8 mouse cellular contexts compared by ENCODE assay signal in genomic region chr6:31095943-31096714, GRCm38 (mm10).
DNase-seq lines count a peak whose midpoint lies in the region; ATAC-seq lines count a peak whose summit lies in the region.

No protein-coding gene starts in this region.

- DNase-seq in cerebellum, postnatal 36 days = peak; percentile 68 to 81
- peak; percentile 68 to 69 for DNase-seq in heart, adult 9 months (ENCODE audit: low spot score in 2 of 2)
- DNase-seq in c-Kit-positive CD71-positive TER-119-positive erythroid progenitor cells, embryonic 14.5 days (ENCODE audit: low spot score) = no peak
- no peak for DNase-seq in spleen, adult 12 weeks (ENCODE audit: low spot score)
- DNase-seq in adrenal gland, postnatal 25 days = no peak

- no peak overlapping the region for H3K9ac ChIP-seq in limb, embryonic 15.5 days

- H3K4me3 ChIP-seq in megakaryocyte, embryonic 14.5 days (replicated peaks) = peak overlapping the region; percentile 23
- no peak overlapping the region for H3K4me3 ChIP-seq in limb, embryonic 15.5 days

- H3K4me1 ChIP-seq in megakaryocyte, embryonic 14.5 days = peaks cover 94% of the 10 kb centered on the region
- H3K4me1 ChIP-seq in limb, embryonic 15.5 days = peaks cover 13% of the 10 kb centered on the region

- no peak overlapping the region for H3K4me2 ChIP-seq in limb, embryonic 15.5 days

- no peaks in the 10 kb centered on the region for H3K9me3 ChIP-seq in megakaryocyte, embryonic 14.5 days
- no peaks in the 10 kb centered on the region for H3K9me3 ChIP-seq in limb, embryonic 15.5 days

- no peak for ATAC-seq in megakaryocyte, adult 5-6 weeks (ENCODE audit: poor library complexity, severe bottlenecking)
- no peak for ATAC-seq in limb, embryonic 15.5 days (ENCODE audit: insufficient number of reproducible peaks, low FRiP score, low TSS enrichment, low read depth)

- peaks cover 94% of the 10 kb centered on the region for H3K36me3 ChIP-seq in megakaryocyte, embryonic 14.5 days (replicated peaks; ENCODE audit: low read length)
- H3K36me3 ChIP-seq in limb, embryonic 15.5 days = no peaks in the 10 kb centered on the region

- H3K27ac ChIP-seq in limb, embryonic 15.5 days = 0 out of 2 replicates have a peak overlapping the region, but pooled peaks have one; percentile 1

- no peaks in the 10 kb centered on the region for H3K27me3 ChIP-seq in megakaryocyte, embryonic 14.5 days (replicated peaks)
- H3K27me3 ChIP-seq in limb, embryonic 15.5 days = no peaks in the 10 kb centered on the region

- 55% methylated on average over 17 of the region's 21 CpGs for WGBS in limb, embryonic 15.5 days

Comparison
In these comparisons a context has a peak if more than half of its experiments do, and no peak if none do; other contexts are left out.
1. DNase-seq: peak in cerebellum, postnatal 36 days (2 of 2) and heart, adult 9 months (2 of 2); none in c-Kit-positive CD71-positive TER-119-positive erythroid progenitor cells, embryonic 14.5 days (single experiment), spleen, adult 12 weeks (single experiment) and adrenal gland, postnatal 25 days (single experiment).